Mouse (Mus musculus) hindbrain, embryonic 10.5 days (tissue): ENCODE results near the gene Ost4. TPM values are rescaled to one million over a fixed set of nuclear protein-coding genes. Genes with fewer than 3 reads are reported as not detected.

ENCODE experiments used
- DNase-seq: peaks from one replicate; pipeline ENCODE4 v3.0.0-alpha.2; 2017; ENCODE audit warnings: low spot score
- H3K27ac ChIP-seq: fragments of 300-500 bp; sonication (generic); 2 replicates; pipeline ENCODE4 v1.5.1; 2016; ENCODE audit warnings: mild to moderate bottlenecking, moderate library complexity
- H3K27me3 ChIP-seq: fragments of 300-500 bp; sonication (generic); 2 replicates; pipeline ENCODE4 v1.6.1; 2016; ENCODE audit warnings: mild to moderate bottlenecking; ENCODE audit not compliant: poor library complexity, insufficient read depth, severe bottlenecking
- H3K36me3 ChIP-seq: fragments of 300-500 bp; sonication (generic); 2 replicates; pipeline ENCODE4 v1.6.1; 2016; ENCODE audit warnings: mild to moderate bottlenecking, moderate library complexity
- H3K4me1 ChIP-seq: fragments of 300-500 bp; sonication (generic); replicated peaks from 2 replicates; pipeline ENCODE4 v1.6.1; 2016; ENCODE audit warnings: mild to moderate bottlenecking
- H3K4me3 ChIP-seq: fragments of 300-500 bp; sonication (generic); 2 replicates; pipeline ENCODE4 v1.5.1; 2016; ENCODE audit warnings: mild to moderate bottlenecking, moderate library complexity
- H3K9me3 ChIP-seq: fragments of 300-500 bp; sonication (generic); 2 replicates; pipeline ENCODE4 v1.6.1; 2016; ENCODE audit warnings: mild to moderate bottlenecking, moderate library complexity
- WGBS: fragments of 180-500 bp; shearing (Covaris S2); methylation state at CpG from one replicate; pipeline ENCODE4 v1.1.7; 2016; 5-methylcytosine and 5-hydroxymethylcytosine counted together
- polyA plus RNA-seq: library from polyadenylated mRNA; unstranded; fragments of >200 nt; fragmentation: Nextera tagmentation; extraction: Ambion mirVana; gene quantifications from 2 replicates; pipeline ENCODE4 v1.2.1, GENCODE M21; 2016

Ost4 gene
- polyA plus RNA-seq, 1 experiment from 2014 or later: 405 TPM

- H3K4me1 ChIP-seq: no peaks in the 10 kb centered on the region; the same call in 1 of the 2 replicates
- 0 out of 2 replicates have a peak, but pooled peaks cover 8% of the 10 kb centered on the region for H3K9me3 ChIP-seq
- H3K27ac ChIP-seq: no peak overlapping the region
- no peak for DNase-seq
- no peaks in the 10 kb centered on the region for H3K27me3 ChIP-seq
- WGBS: 90% methylated on average over 2 of the region's 2 CpGs
- H3K36me3 ChIP-seq: no peaks in the 10 kb centered on the region
- H3K4me3 ChIP-seq: no peak overlapping the region
These were observed 51.5 kb downstream of the Ost4 start for GRCm38 (mm10) chr5:30856124-30856523.

Other genes starting within 250 kb of the Ost4 start
- 409 and 440 TPM in 2 replicates for gene Cenpa, start 241.0 kb downstream of the Ost4 start, polyA plus RNA-seq
- gene Dpysl5, start 196.2 kb downstream of the Ost4 start, polyA plus RNA-seq: 87.4 and 151 TPM in 2 replicates
- 21.1 and 41.8 TPM in 2 replicates for gene Mapre3, start 93.1 kb downstream of the Ost4 start, polyA plus RNA-seq
- 64.0 and 67.6 TPM in 2 replicates for gene Tmem214, start 39.8 kb downstream of the Ost4 start, polyA plus RNA-seq
- gene Agbl5, start 19.1 kb downstream of the Ost4 start, polyA plus RNA-seq: 18.4 and 24.2 TPM in 2 replicates
- 85.1 and 87.4 TPM in 2 replicates for gene Emilin1, start 5.6 kb upstream of the Ost4 start, polyA plus RNA-seq
- 7.2 and 8.0 TPM in 2 replicates for gene Khk, start 13.6 kb upstream of the Ost4 start, polyA plus RNA-seq
- gene Cgref1, start 37.8 kb upstream of the Ost4 start, polyA plus RNA-seq: 3.7 and 6.7 TPM in 2 replicates
- 147 and 152 TPM in 2 replicates for gene Preb, start 52.6 kb upstream of the Ost4 start, polyA plus RNA-seq
- not detected in 2 replicates for gene Tcf23, start 60.9 kb upstream of the Ost4 start, polyA plus RNA-seq
- 86.2 and 110 TPM in 2 replicates for gene Atraid, start 140.5 kb upstream of the Ost4 start, polyA plus RNA-seq
- 8.1 and 10.1 TPM in 2 replicates for gene Slc5a6, start 141.1 kb upstream of the Ost4 start, polyA plus RNA-seq
- gene Cad, start 147.0 kb upstream of the Ost4 start, polyA plus RNA-seq: 43.5 and 55.9 TPM in 2 replicates
- gene Dnajc5g, start 198.5 kb upstream of the Ost4 start, polyA plus RNA-seq: not detected in 2 replicates
- gene Slc30a3, start 200.4 kb upstream of the Ost4 start, polyA plus RNA-seq: 2.1 and 9.3 TPM in 2 replicates
- not detected in 2 replicates for gene Trim54, start 208.9 kb upstream of the Ost4 start, polyA plus RNA-seq
- gene Ucn, start 231.0 kb upstream of the Ost4 start, polyA plus RNA-seq: not detected in 2 replicates
- gene Mpv17, start 246.5 kb upstream of the Ost4 start, polyA plus RNA-seq: 59.2 and 60.7 TPM in 2 replicates